Mouse (Mus musculus): Measurements from ENCODE around the gene Arpc1b.

DNA sequence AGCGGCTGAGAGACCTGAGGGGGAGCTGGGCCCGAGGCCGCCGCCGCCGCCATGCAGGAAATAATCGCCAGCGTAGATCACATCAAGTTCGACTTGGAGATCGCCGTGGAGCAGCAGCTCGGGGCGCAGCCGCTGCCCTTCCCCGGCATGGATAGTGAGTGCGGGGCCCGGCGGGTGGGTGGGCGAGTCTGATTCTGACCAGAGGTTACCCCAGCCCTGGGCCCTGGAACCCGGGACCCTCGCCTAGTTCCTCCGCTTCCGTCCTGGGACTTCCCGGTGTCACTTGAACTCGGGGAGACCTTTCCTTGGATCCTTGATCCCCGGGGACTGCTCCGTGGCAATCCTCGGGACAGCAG is 53.3 kb downstream of the Arpc1b start:
- TF ChIP-seq POLR2A (IDR thresholded peaks at IDR 0.05; ENCODE audit: insufficient read depth, low read depth, low read length) = no peak
- no peak for TF ChIP-seq CTCF (IDR thresholded peaks at IDR 0.05; ENCODE audit: insufficient read depth, low read depth, low read length)
